Mouse (Mus musculus) CH12.LX (cell line): ENCODE data around the gene Tekt3. TPM values are rescaled to one million over a fixed set of nuclear protein-coding genes. Genes with fewer than 3 reads are reported as not detected.

Experiments used
- DNase-seq: peaks from one replicate; pipeline ENCODE4 v3.0.0-alpha.2; 2013; ENCODE audit errors: extremely low read depth
- H3K27ac ChIP-seq: 2 replicates; pipeline ENCODE4 v1.5.1; 2012; ENCODE audit warnings: low read depth, mild to moderate bottlenecking, control low read depth, moderate library complexity; ENCODE audit not compliant: insufficient read depth
- H3K27me3 ChIP-seq: replicated peaks from 2 replicates; pipeline ENCODE3; 2012; ENCODE audit warnings: inconsistent platforms
- H3K36me3 ChIP-seq, 2 experiments: replicated peaks in 1 of 2; 2 replicates each; pipeline versions ENCODE3 to v1.6.1; 2012; ENCODE audit warnings: inconsistent platforms in 1 of 2, low read length in 1 of 2, mild to moderate bottlenecking in 1 of 2, mixed read lengths in 1 of 2, moderate library complexity in 1 of 2; ENCODE audit not compliant: control insufficient read depth in 1 of 2, insufficient read depth in 1 of 2
- H3K4me1 ChIP-seq, 2 experiments: 2 replicates each; pipeline ENCODE4 v1.6.1; 2012; ENCODE audit warnings: inconsistent platforms in 1 of 2, moderate library complexity in 1 of 2; ENCODE audit not compliant: insufficient read depth in 2 of 2, control insufficient read depth in 1 of 2
- H3K4me2 ChIP-seq: 2 replicates; pipeline ENCODE4 v1.6.1; 2012; ENCODE audit warnings: low read depth, mild to moderate bottlenecking, control low read depth; ENCODE audit not compliant: poor library complexity, insufficient read depth, severe bottlenecking
- H3K4me3 ChIP-seq, 3 experiments: fragments of 150-350 bp in 1 of 3; sonication (generic) in 1 of 3; replicated peaks in 1 of 3; 2 replicates each; pipeline versions ENCODE3 to v1.5.1; 2011 to 2012; ENCODE audit warnings: low read depth in 2 of 3, low read length in 2 of 3, mild to moderate bottlenecking in 2 of 3, moderate library complexity in 2 of 3, control low read depth in 1 of 3, improper control_type of control experiment in 1 of 3, inconsistent platforms in 1 of 3, mixed read lengths in 1 of 3; ENCODE audit not compliant: poor library complexity in 1 of 3
- H3K79me2 ChIP-seq: replicated peaks from 2 replicates; pipeline ENCODE4 v1.6.1; 2012; ENCODE audit warnings: mild to moderate bottlenecking, moderate library complexity; ENCODE audit not compliant: control insufficient read depth, poor library complexity, insufficient read depth, severe bottlenecking; ENCODE audit errors: extremely low read depth
- H3K9ac ChIP-seq: 2 replicates; pipeline ENCODE4 v1.6.1; 2012; ENCODE audit warnings: low read depth, mild to moderate bottlenecking, control low read depth, moderate library complexity; ENCODE audit not compliant: insufficient read depth
- H3K9me3 ChIP-seq: replicated peaks from 2 replicates; pipeline ENCODE3; 2012; ENCODE audit warnings: low read length, inconsistent platforms, mixed read lengths
- BHLHE40 ChIP-seq: IDR thresholded peaks from 2 replicates; pipeline ENCODE4 v1.6.1; 2011; ENCODE audit warnings: mild to moderate bottlenecking, low read depth, low read length, improper control_type of control experiment
- CHD1 ChIP-seq: IDR thresholded peaks from 2 replicates; pipeline ENCODE4 v1.6.1; 2012; ENCODE audit warnings: low read depth, low read length, improper control_type of control experiment, inconsistent platforms
- CHD2 ChIP-seq: IDR thresholded peaks from 2 replicates; pipeline ENCODE4 v1.6.1; 2011; ENCODE audit warnings: low read length, improper control_type of control experiment
- E2F4 ChIP-seq: IDR thresholded peaks from 2 replicates; pipeline ENCODE4 v1.6.1; 2011; ENCODE audit warnings: low read depth, low read length, improper control_type of control experiment; ENCODE audit not compliant: insufficient replicate concordance
- ELF1 ChIP-seq: IDR thresholded peaks from 2 replicates; pipeline ENCODE4 v1.6.1; 2014; ENCODE audit warnings: low read depth, mild to moderate bottlenecking, inconsistent platforms, low read length, improper control_type of control experiment
- MEF2A ChIP-seq: IDR thresholded peaks from 2 replicates; pipeline ENCODE4 v1.6.1; 2014; ENCODE audit warnings: low read depth, mild to moderate bottlenecking, inconsistent platforms, low read length, improper control_type of control experiment, borderline replicate concordance
- NELFE ChIP-seq: IDR thresholded peaks from 2 replicates; pipeline ENCODE4 v1.6.1; 2011; ENCODE audit warnings: low read depth, low read length, improper control_type of control experiment
- POLR2AphosphoS2 ChIP-seq: IDR thresholded peaks from 2 replicates; pipeline ENCODE4 v1.6.1; 2011; ENCODE audit warnings: low read depth, low read length, improper control_type of control experiment
- RAD21 ChIP-seq: IDR thresholded peaks from 2 replicates; pipeline ENCODE4 v1.6.1; 2011; ENCODE audit warnings: low read depth, mild to moderate bottlenecking, low read length, improper control_type of control experiment, moderate library complexity
- SIN3A ChIP-seq: IDR thresholded peaks from 2 replicates; pipeline ENCODE4 v1.6.1; 2012; ENCODE audit warnings: low read length, improper control_type of control experiment, inconsistent platforms
- TBP ChIP-seq: conservative IDR thresholded peaks from 2 replicates; pipeline ENCODE4 v1.6.1; 2011; ENCODE audit warnings: low read depth, low read length, improper control_type of control experiment
- UBTF ChIP-seq: IDR thresholded peaks from 2 replicates; pipeline ENCODE4 v1.6.1; 2012; ENCODE audit warnings: low read depth, mild to moderate bottlenecking, inconsistent platforms, low read length, improper control_type of control experiment, moderate library complexity
- USF1 ChIP-seq: IDR thresholded peaks from 2 replicates; pipeline ENCODE4 v1.6.1; 2014; ENCODE audit warnings: low read depth, mild to moderate bottlenecking, inconsistent platforms, low read length, improper control_type of control experiment
- ZMIZ1 ChIP-seq: IDR thresholded peaks from 2 replicates; pipeline ENCODE4 v1.6.1; 2012; ENCODE audit warnings: low read depth, mild to moderate bottlenecking, inconsistent platforms, low read length, improper control_type of control experiment
- ZNF384 ChIP-seq: IDR thresholded peaks from 2 replicates; pipeline ENCODE4 v1.6.1; 2012; ENCODE audit warnings: low read depth, low read length, improper control_type of control experiment, inconsistent platforms
- dilution Hi-C: fragments of 300-500 bp; cut with MboI; formaldehyde crosslinking; loops from 2 replicates; pipeline ENCODE4 v1.14.3; 2020; ENCODE audit warnings: low sequenced_read_pairs; ENCODE audit not compliant: extremely low pct_unique_long_range_greater_than_20kb, extremely low pct_ligation_motif_present
- in situ Hi-C: fragments of 300-500 bp; cut with MboI; formaldehyde crosslinking; loops from 3 replicates; pipeline ENCODE4 v1.14.3; 2019; ENCODE audit warnings: low sequenced_read_pairs, low pct_ligation_motif_present, low pct_unique_long_range_greater_than_20kb, mixed read lengths
- polyA plus RNA-seq: library from polyadenylated mRNA; unstranded; fragments of >175 nt; gene quantifications from 2 replicates; pipeline ENCODE4 v1.2.1, GENCODE M21; 2012; ENCODE audit warnings: low read depth; ENCODE audit not compliant: insufficient read length
- total RNA-seq, 2 experiments: library from RNA; depleted of rRNA; stranded (reverse); fragments of 300-350 nt in 1 of 2; fragments of >200 nt in 1 of 2; gene quantifications; 2 replicates each; pipeline ENCODE4 v1.2.3; 2012 to 2014

Gene Tekt3
- total and polyA plus RNA-seq, 3 experiments, result not detected

- dilution Hi-C loops, result no loop called here
- in situ Hi-C loops, result no loop called here
- TF ChIP-seq USF1 (no peak), CHD1 (no peak), BHLHE40 (no peak), ELF1 (no peak), E2F4 (no peak), UBTF (no peak), TBP (no peak), SIN3A (no peak), NELFE (no peak), CHD2 (no peak), MEF2A (no peak), ZNF384 (no peak)
Measured at GRCm38 (mm10) chr11:63104026-63104425, 42.6 kb downstream of the Tekt3 start.

GRCm38 (mm10) chr11:63109230-63109775 lies 47.8 kb downstream of the Tekt3 start:
- no peak overlapping the region for H3K9ac ChIP-seq
- H3K4me1 ChIP-seq, result peaks cover 0 to 17% of the 10 kb centered on the region in 2 experiments; a peak in 2 of 4 replicates

More at GRCm38 (mm10) chr11:63104026-63104425, 42.6 kb downstream of the Tekt3 start:
- H3K9me3 ChIP-seq, result no peaks in the 10 kb centered on the region
- H3K9ac ChIP-seq, result no peak overlapping the region
- no peak overlapping the region for H3K4me3 ChIP-seq
- no peaks in the 10 kb centered on the region for H3K79me2 ChIP-seq
- no peak for DNase-seq
- H3K36me3 ChIP-seq, result no peaks in the 10 kb centered on the region
- H3K27me3 ChIP-seq, result no peaks in the 10 kb centered on the region
- no peak overlapping the region for H3K4me2 ChIP-seq
- H3K27ac ChIP-seq, result no peak overlapping the region
- H3K4me1 ChIP-seq, result peaks cover 0 to 6% of the 10 kb centered on the region in 2 experiments; a peak in 2 of 4 replicates

More at GRCm38 (mm10) chr11:63109230-63109775, 47.8 kb downstream of the Tekt3 start:
- Histone ChIP-seq H3K4me2 (0 out of 2 replicates have a peak overlapping the region, but pooled peaks have one; percentile 17), H3K9me3 (no peaks in the 10 kb centered on the region), H3K27ac (no peak overlapping the region), H3K36me3 (no peaks in the 10 kb centered on the region), H3K79me2 (no peaks in the 10 kb centered on the region), H3K4me3 (no peak overlapping the region), H3K27me3 (no peaks in the 10 kb centered on the region)
- in situ Hi-C loops (no loop called here), dilution Hi-C loops (no loop called here)
- TF ChIP-seq RAD21, result no peak
- no peak for TF ChIP-seq CHD1
- TF ChIP-seq ZMIZ1, result no peak
- TF ChIP-seq CHD2, result no peak
- TF ChIP-seq E2F4, result no peak
- TF ChIP-seq POLR2AphosphoS2, result no peak
- no peak for DNase-seq
